Mouse (Mus musculus): ENCODE measurements around the gene Amdhd2.

DNA sequence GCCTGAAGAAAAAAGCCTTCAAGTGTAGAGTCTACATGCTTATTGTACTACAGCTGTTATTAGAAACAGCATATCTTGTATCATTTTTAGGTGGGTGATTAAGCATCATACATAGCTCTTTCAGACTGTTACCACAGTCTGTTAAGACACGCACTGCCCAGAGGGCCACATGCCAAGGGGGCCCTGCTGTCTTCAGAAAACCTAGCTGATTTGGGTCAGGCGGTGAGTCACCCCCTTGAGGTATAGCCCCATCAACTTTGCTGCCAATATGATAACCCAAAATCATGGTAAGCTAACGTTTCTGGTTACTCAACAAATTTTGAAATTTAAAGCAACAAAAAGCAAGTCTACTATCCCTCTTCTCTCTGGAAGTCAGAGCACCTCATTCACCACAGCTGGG lies 44.1 kb downstream of the Amdhd2 start:
- TF ChIP-seq POLR2A (IDR thresholded peaks at IDR 0.05; ENCODE audit: control insufficient read depth, extremely low read depth, insufficient read depth, low read length, poor library complexity) (no peak), CTCF (IDR thresholded peaks at IDR 0.05; ENCODE audit: borderline replicate concordance, control insufficient read depth, extremely low read depth, insufficient read depth, low read length, poor library complexity) (no peak)
